Mouse (Mus musculus): ENCODE measurements around the gene Neurod2. TPM values are rescaled to one million over a fixed set of nuclear protein-coding genes. Genes with fewer than 3 reads are reported as not detected.

Gene Neurod2
- polyA plus RNA-seq, 1 experiment from 2014 or later: not detected

GRCm38 (mm10) chr11:98328371-98329069 lies 928 bp downstream of the Neurod2 start:
- Histone ChIP-seq H3K9ac (no peak overlapping the region), H3K27me3 (peaks cover 100% of the 10 kb centered on the region), H3K27ac (no peak overlapping the region), H3K36me3 (no peaks in the 10 kb centered on the region), H3K4me3 (replicated peaks) (peak overlapping the region; percentile 25), H3K4me2 (peak overlapping the region; percentile 30), H3K9me3 (replicated peaks) (no peaks in the 10 kb centered on the region), H3K4me1 (replicated peaks) (peaks cover 16% of the 10 kb centered on the region)
- 2% methylated on average over 55 of the region's 56 CpGs for WGBS (ENCODE audit: insufficient replicate concordance)
- ATAC-seq (ENCODE audit: low read depth) (no peak), DNase-seq (no peak)

GRCm38 (mm10) chr11:98328031-98328370 lies 1.4 kb downstream of the Neurod2 start:
- H3K9me3 ChIP-seq (replicated peaks): no peaks in the 10 kb centered on the region
- WGBS (ENCODE audit: insufficient replicate concordance): under 1% methylated on average over 35 of the region's 35 CpGs
- peak overlapping the region; percentile 30 for H3K4me2 ChIP-seq
- no peak overlapping the region for H3K27ac ChIP-seq
- ATAC-seq (ENCODE audit: low read depth) (no peak), DNase-seq (no peak)
- peaks cover 100% of the 10 kb centered on the region for H3K27me3 ChIP-seq
- no peak overlapping the region for H3K9ac ChIP-seq
- peak overlapping the region; percentile 25 for H3K4me3 ChIP-seq (replicated peaks)
- no peaks in the 10 kb centered on the region for H3K36me3 ChIP-seq
- H3K4me1 ChIP-seq (replicated peaks): peaks cover 16% of the 10 kb centered on the region

- Histone ChIP-seq H3K4me1 (replicated peaks) (peaks cover 16% of the 10 kb centered on the region), H3K27me3 (peaks cover 100% of the 10 kb centered on the region), H3K36me3 (no peaks in the 10 kb centered on the region), H3K4me2 (peak overlapping the region; percentile 30), H3K9ac (no peak overlapping the region), H3K9me3 (replicated peaks) (no peaks in the 10 kb centered on the region), H3K27ac (no peak overlapping the region), H3K4me3 (replicated peaks) (peak overlapping the region; percentile 25)
- no peak for DNase-seq
- no peak for ATAC-seq (ENCODE audit: low read depth)
- 2% methylated on average over 87 of the region's 97 CpGs for WGBS (ENCODE audit: insufficient replicate concordance)
These were observed 2.1 kb downstream of the Neurod2 start for GRCm38 (mm10) chr11:98327136-98328030.

- Histone ChIP-seq H3K4me2 (no peak overlapping the region), H3K9me3 (replicated peaks) (no peaks in the 10 kb centered on the region), H3K4me3 (replicated peaks) (peak overlapping the region; percentile 25; the same call in 1 of the 2 replicates), H3K27ac (no peak overlapping the region), H3K36me3 (no peaks in the 10 kb centered on the region), H3K27me3 (peaks cover 100% of the 10 kb centered on the region), H3K4me1 (replicated peaks) (peaks cover 16% of the 10 kb centered on the region), H3K9ac (no peak overlapping the region)
- WGBS (ENCODE audit: insufficient replicate concordance): 3% methylated on average over 19 of the region's 19 CpGs
- DNase-seq (no peak), ATAC-seq (ENCODE audit: low read depth) (no peak)
These were observed 2.7 kb downstream of the Neurod2 start for GRCm38 (mm10) chr11:98326741-98327135.

GRCm38 (mm10) chr11:98325821-98326218 lies 3.6 kb downstream of the Neurod2 start:
- Histone ChIP-seq H3K4me2 (no peak overlapping the region), H3K4me1 (replicated peaks) (peaks cover 16% of the 10 kb centered on the region), H3K36me3 (no peaks in the 10 kb centered on the region), H3K9ac (no peak overlapping the region), H3K4me3 (replicated peaks) (no peak overlapping the region), H3K27me3 (peaks cover 100% of the 10 kb centered on the region), H3K9me3 (replicated peaks) (no peaks in the 10 kb centered on the region), H3K27ac (no peak overlapping the region)
- DNase-seq (no peak), ATAC-seq (ENCODE audit: low read depth) (no peak)
- 3% methylated on average over 22 of the region's 22 CpGs for WGBS (ENCODE audit: insufficient replicate concordance)

- H3K4me1 ChIP-seq (replicated peaks): peaks cover 16% of the 10 kb centered on the region
- H3K4me2 ChIP-seq: no peak overlapping the region
- peaks cover 100% of the 10 kb centered on the region for H3K27me3 ChIP-seq
- no peak overlapping the region for H3K9ac ChIP-seq
- H3K4me3 ChIP-seq (replicated peaks): no peak overlapping the region
- 6% methylated on average over 14 of the region's 14 CpGs for WGBS (ENCODE audit: insufficient replicate concordance)
- no peaks in the 10 kb centered on the region for H3K9me3 ChIP-seq (replicated peaks)
- ATAC-seq (ENCODE audit: low read depth) (no peak), DNase-seq (no peak)
- H3K36me3 ChIP-seq: no peaks in the 10 kb centered on the region
- H3K27ac ChIP-seq: no peak overlapping the region
These were observed 4.1 kb downstream of the Neurod2 start for GRCm38 (mm10) chr11:98325191-98325820.

GRCm38 (mm10) chr11:98323933-98324332 lies 5.5 kb downstream of the Neurod2 start:
- 4% methylated on average over 9 of the region's 9 CpGs for WGBS (ENCODE audit: insufficient replicate concordance)
- Histone ChIP-seq H3K36me3 (no peaks in the 10 kb centered on the region), H3K4me3 (replicated peaks) (no peak overlapping the region), H3K27ac (no peak overlapping the region), H3K4me1 (replicated peaks) (peaks cover 16% of the 10 kb centered on the region), H3K9me3 (replicated peaks) (no peaks in the 10 kb centered on the region), H3K4me2 (no peak overlapping the region), H3K9ac (no peak overlapping the region), H3K27me3 (peaks cover 100% of the 10 kb centered on the region)
- ATAC-seq (ENCODE audit: low read depth): no peak
- no peak for DNase-seq

GRCm38 (mm10) chr11:98323136-98323866 lies 6.1 kb downstream of the Neurod2 start:
- Histone ChIP-seq H3K4me3 (replicated peaks) (no peak overlapping the region), H3K4me1 (replicated peaks) (peaks cover 10% of the 10 kb centered on the region), H3K9me3 (replicated peaks) (no peaks in the 10 kb centered on the region), H3K27me3 (peaks cover 100% of the 10 kb centered on the region), H3K9ac (no peak overlapping the region), H3K4me2 (no peak overlapping the region), H3K27ac (no peak overlapping the region), H3K36me3 (no peaks in the 10 kb centered on the region)
- DNase-seq (no peak), ATAC-seq (ENCODE audit: low read depth) (no peak)
- 4% methylated on average over 10 of the region's 10 CpGs for WGBS (ENCODE audit: insufficient replicate concordance)

GRCm38 (mm10) chr11:98322159-98322558 lies 7.3 kb downstream of the Neurod2 start:
- Histone ChIP-seq H3K27me3 (peaks cover 100% of the 10 kb centered on the region), H3K36me3 (no peaks in the 10 kb centered on the region), H3K4me1 (replicated peaks) (no peaks in the 10 kb centered on the region), H3K27ac (no peak overlapping the region), H3K9me3 (replicated peaks) (no peaks in the 10 kb centered on the region), H3K4me3 (replicated peaks) (no peak overlapping the region), H3K4me2 (no peak overlapping the region), H3K9ac (no peak overlapping the region)
- ATAC-seq (ENCODE audit: low read depth) (no peak), DNase-seq (no peak)
- WGBS (ENCODE audit: insufficient replicate concordance): 0% methylated on average over 1 of the region's 1 CpGs

GRCm38 (mm10) chr11:98321677-98322003 lies 7.8 kb downstream of the Neurod2 start:
- H3K27ac ChIP-seq: no peak overlapping the region
- 4% methylated on average over 5 of the region's 5 CpGs for WGBS (ENCODE audit: insufficient replicate concordance)
- DNase-seq (no peak), ATAC-seq (ENCODE audit: low read depth) (no peak)
- H3K9me3 ChIP-seq (replicated peaks): no peaks in the 10 kb centered on the region
- H3K4me3 ChIP-seq (replicated peaks): no peak overlapping the region
- no peak overlapping the region for H3K4me2 ChIP-seq
- H3K9ac ChIP-seq: no peak overlapping the region
- H3K36me3 ChIP-seq: no peaks in the 10 kb centered on the region
- no peaks in the 10 kb centered on the region for H3K4me1 ChIP-seq (replicated peaks)
- H3K27me3 ChIP-seq: peaks cover 100% of the 10 kb centered on the region
